Mouse (Mus musculus) olfactory bulb, adult 2 months (tissue): Measurements from ENCODE around the gene Hyal3.

ENCODE experiments used
- CTCF ChIP-seq: fragments of 200-500 bp; IDR thresholded peaks from 2 replicates; pipeline ENCODE4 v1.5.1; 2012; ENCODE audit warnings: low read depth, mild to moderate bottlenecking, low read length, moderate library complexity; ENCODE audit not compliant: insufficient read depth
- POLR2A ChIP-seq: fragments of 200-500 bp; IDR thresholded peaks from 2 replicates; pipeline ENCODE4 v1.6.1; 2012; ENCODE audit warnings: mild to moderate bottlenecking, low read depth, low read length, moderate library complexity; ENCODE audit not compliant: insufficient read depth

DNA sequence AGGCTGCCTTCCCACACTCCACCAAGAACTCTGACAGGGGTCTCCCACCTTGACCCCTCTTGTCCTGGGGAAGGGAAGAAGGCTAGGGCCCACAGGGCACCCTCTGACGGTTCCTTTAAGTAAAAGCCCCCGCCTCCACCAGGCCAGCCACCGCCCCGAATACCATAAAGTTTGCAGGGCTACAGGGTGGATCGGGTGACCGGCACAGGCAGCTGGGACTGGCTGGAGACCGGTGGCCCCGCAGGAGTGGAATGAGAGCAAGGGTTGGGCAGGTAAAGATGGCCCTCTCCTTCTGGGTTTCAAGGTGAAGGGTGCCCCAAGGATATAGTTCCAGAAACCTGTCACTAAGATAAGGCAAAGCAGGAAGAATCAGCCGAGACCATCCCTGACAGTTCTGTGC lies 26.0 kb downstream of the Hyal3 start:
- TF ChIP-seq CTCF (no peak), POLR2A (no peak)
